Mouse (Mus musculus) megakaryocyte, embryonic 14.5 days (primary cell): ENCODE measurements at regions not wholly inside any gene's neighbourhood (a gene's known extent, or its start where the extent isn't known, plus 50 kb on each side); places are given as distances from the start of the nearest gene placed in this dataset.

ENCODE experiments used
- FLI1 ChIP-seq: IDR thresholded peaks from 2 replicates; pipeline ENCODE4 v1.6.1; 2012; ENCODE audit warnings: low read length, inconsistent platforms, mixed read lengths
- GATA1 ChIP-seq: IDR thresholded peaks from 3 replicates; pipeline ENCODE4 v1.6.1; 2012; ENCODE audit warnings: mixed read lengths, low read length, inconsistent platforms, borderline replicate concordance

GRCm38 (mm10) chr5:64579086-64579485, 224.1 kb upstream of the Klf3 start:
- TF ChIP-seq GATA1: no peak
- TF ChIP-seq FLI1: no peak
